Mouse (Mus musculus) cerebellum, adult 2 months (tissue): ENCODE data around the gene Ppp4r3a. TPM values are rescaled to one million over a fixed set of nuclear protein-coding genes. Genes with fewer than 3 reads are reported as not detected.

Experiments
- DNase-seq, 2 experiments: peaks; one replicate each; pipeline ENCODE4 v3.0.0; 2021
- H3K27ac ChIP-seq: fragments of 200-500 bp; 2 replicates; pipeline ENCODE4 v1.5.1; 2012; ENCODE audit warnings: low read length, control low read depth, inconsistent platforms; ENCODE audit not compliant: insufficient read depth
- H3K27me3 ChIP-seq: fragments of 200-500 bp; 2 replicates; pipeline ENCODE4 v1.6.1; 2012; ENCODE audit warnings: inconsistent platforms, mild to moderate bottlenecking, low read length, moderate library complexity; ENCODE audit not compliant: control insufficient read depth, insufficient read depth
- H3K4me1 ChIP-seq: fragments of 200-500 bp; 2 replicates; pipeline ENCODE4 v1.6.1; 2011; ENCODE audit warnings: low read length; ENCODE audit not compliant: control insufficient read depth, insufficient read depth
- H3K4me3 ChIP-seq: fragments of 200-500 bp; replicated peaks from 2 replicates; pipeline ENCODE3; 2011; ENCODE audit warnings: mild to moderate bottlenecking, low read depth, low read length, control low read depth; ENCODE audit not compliant: insufficient read depth
- CTCF ChIP-seq: fragments of 200-500 bp; IDR thresholded peaks from 2 replicates; pipeline ENCODE4 v1.5.1; 2011; ENCODE audit warnings: low read depth, mild to moderate bottlenecking, control low read depth, low read length, moderate library complexity, borderline replicate concordance; ENCODE audit not compliant: insufficient read depth
- POLR2A ChIP-seq: fragments of 200-500 bp; IDR thresholded peaks from 2 replicates; pipeline ENCODE4 v1.6.1; 2011; ENCODE audit warnings: low read length, control low read depth, borderline replicate concordance; ENCODE audit not compliant: insufficient read depth
- WGBS: fragments of 180-500 bp; shearing (Covaris S2); methylation state at CpG from one replicate; pipeline ENCODE4 v1.1.7; 2018; 5-methylcytosine and 5-hydroxymethylcytosine counted together
- polyA plus RNA-seq: library from polyadenylated mRNA; depleted of rRNA; stranded (reverse); fragments of >200 nt; gene quantifications from 2 replicates; pipeline ENCODE4 v1.2.3, GENCODE M21; 2012; rRNA removed

Gene Ppp4r3a
- polyA plus RNA-seq, 1 experiment = 35.1 TPM

DNA sequence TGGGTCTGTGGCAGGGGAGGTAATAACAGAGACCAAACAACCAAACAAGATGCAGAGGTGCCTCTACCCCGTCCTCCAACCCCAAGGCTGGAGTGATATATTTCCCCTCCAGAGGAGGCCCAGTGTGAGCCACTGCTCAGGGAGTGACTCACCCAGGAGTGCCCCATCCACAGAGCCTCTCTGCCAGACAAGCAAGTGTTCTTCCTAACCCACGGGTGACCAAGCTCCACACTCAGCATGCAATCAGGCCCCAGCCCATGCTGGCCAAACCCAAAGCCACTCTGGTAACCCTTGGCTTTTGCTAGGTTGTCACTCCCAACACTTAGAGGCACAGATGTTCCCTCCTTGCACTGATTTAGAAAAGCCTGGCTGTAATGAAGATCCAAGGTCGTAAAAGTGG is 90.4 kb downstream of the Ppp4r3a start:
- no peak overlapping the region for H3K27ac ChIP-seq
- no peaks in the 10 kb centered on the region for H3K27me3 ChIP-seq
- no peak for TF ChIP-seq CTCF
- no peak for TF ChIP-seq POLR2A
- H3K4me3 ChIP-seq = no peak overlapping the region
- no peak for DNase-seq
- no peaks in the 10 kb centered on the region for H3K4me1 ChIP-seq
- WGBS = 79% methylated on average over 3 of the region's 3 CpGs

DNA sequence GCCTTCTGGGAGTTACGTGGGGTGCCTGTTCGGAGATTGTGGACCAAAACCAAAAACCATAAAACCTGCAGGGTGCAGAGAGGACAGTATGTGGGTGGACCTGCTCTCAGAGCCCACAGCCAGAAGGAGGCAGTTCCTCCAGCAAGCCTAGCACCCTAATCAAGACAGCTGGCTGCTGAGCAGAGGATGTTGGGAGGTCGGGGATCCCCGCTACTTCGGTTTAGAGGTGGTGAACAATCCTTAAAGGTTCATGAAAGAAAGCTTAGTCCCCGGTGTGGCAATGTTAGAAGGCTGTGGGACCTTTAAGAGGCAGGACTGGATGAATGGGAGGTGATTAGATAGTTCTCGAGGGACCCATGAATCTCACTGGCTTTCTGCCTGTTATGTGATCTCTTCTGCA is 91.0 kb downstream of the Ppp4r3a start:
- no peak overlapping the region for H3K4me3 ChIP-seq
- no peak for DNase-seq
- TF ChIP-seq POLR2A (no peak), CTCF (no peak)
- H3K27ac ChIP-seq = no peak overlapping the region
- no peaks in the 10 kb centered on the region for H3K4me1 ChIP-seq
- no peaks in the 10 kb centered on the region for H3K27me3 ChIP-seq
- 88% methylated on average over 7 of the region's 7 CpGs for WGBS

DNA sequence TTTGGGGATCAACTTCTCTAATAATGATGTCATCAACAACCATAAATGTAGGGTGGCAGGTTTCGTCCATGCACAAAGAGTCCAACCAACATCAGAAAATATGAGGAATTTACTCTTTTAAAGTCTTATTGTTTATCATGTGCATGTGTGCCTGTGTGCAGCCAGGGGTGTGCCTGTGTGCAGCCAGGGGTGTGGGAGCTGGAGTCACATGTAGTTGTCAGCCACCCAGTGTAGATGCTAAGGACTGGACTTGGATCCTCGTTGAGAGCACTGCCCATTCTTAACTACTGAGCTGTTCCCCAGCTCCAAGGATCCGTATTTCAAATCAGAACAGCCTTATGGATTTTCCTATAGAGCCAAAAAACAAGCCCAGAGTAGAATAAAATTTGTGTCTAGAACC is 92.4 kb downstream of the Ppp4r3a start:
- no peak for DNase-seq
- whole genome bisulfite sequencing = 90% methylated on average over 3 of the region's 3 CpGs
- H3K4me3 ChIP-seq = no peak overlapping the region
- H3K27me3 ChIP-seq = no peaks in the 10 kb centered on the region
- H3K27ac ChIP-seq = no peak overlapping the region
- H3K4me1 ChIP-seq = no peaks in the 10 kb centered on the region
- no peak for TF ChIP-seq CTCF
- no peak for TF ChIP-seq POLR2A

DNA sequence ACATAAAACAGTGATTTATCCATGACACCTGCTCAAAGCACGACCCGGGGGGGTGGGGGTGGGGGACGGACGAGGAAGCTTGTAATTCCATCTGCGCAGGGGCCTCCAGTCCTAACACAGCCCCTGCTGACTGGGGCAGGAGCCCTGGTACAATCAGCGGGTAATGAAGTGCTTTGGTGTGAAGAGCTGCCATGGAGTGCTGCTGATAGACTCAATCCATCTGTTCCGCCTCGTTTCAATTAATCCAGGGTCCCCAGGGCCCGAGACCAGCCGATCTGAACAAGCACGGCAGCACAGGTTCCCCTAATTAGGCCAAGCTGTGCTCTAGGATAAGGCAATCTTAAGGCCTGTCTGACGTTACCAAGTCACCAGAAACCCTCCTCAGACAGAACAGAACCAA is 93.2 kb downstream of the Ppp4r3a start:
- DNase-seq = peak in 1 of 2 experiments; percentile 33
- H3K27me3 ChIP-seq = no peaks in the 10 kb centered on the region
- H3K4me1 ChIP-seq = no peaks in the 10 kb centered on the region
- TF ChIP-seq CTCF (no peak), POLR2A (no peak)
- H3K4me3 ChIP-seq = no peak overlapping the region
- H3K27ac ChIP-seq = no peak overlapping the region
- 33% methylated on average over 12 of the region's 12 CpGs for WGBS

DNA sequence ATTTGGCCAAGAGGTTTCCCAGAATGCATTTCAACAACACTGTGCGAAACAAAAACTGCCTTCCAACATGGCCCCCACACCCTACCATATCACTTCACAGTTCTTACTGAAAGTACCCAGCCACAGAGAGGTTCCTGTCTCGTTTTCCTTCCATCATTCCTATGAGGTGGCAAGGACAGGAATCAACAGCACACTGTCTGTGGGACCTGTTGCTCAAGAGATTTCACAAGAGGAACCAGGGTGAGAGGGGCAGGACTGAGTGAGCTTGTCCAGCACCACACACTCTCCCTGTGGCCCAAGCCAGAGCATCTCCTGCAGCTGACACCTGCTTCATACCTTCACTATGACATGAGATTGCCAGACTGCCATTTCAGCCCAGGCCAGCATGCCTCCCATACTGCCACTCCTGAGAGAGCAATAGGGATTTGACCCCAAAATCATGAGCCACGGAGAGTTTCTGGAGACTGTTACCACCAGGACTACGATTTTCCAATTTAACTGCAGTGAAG is 93.7 kb downstream of the Ppp4r3a start:
- TF ChIP-seq CTCF = no peak
- no peak for TF ChIP-seq POLR2A
- H3K4me1 ChIP-seq = no peaks in the 10 kb centered on the region
- no peak overlapping the region for H3K4me3 ChIP-seq
- 72% methylated on average over 4 of the region's 4 CpGs for WGBS
- H3K27me3 ChIP-seq = no peaks in the 10 kb centered on the region
- DNase-seq = no peak
- no peak overlapping the region for H3K27ac ChIP-seq

Other genes starting within 250 kb of the Ppp4r3a start
- 24.2 and 24.7 TPM in 2 replicates for gene Gpr68, start 175.5 kb downstream of the Ppp4r3a start, polyA plus RNA-seq
- gene Ccdc88c, start 54.6 kb downstream of the Ppp4r3a start, polyA plus RNA-seq = 9.0 TPM in 2 replicates